Mouse (Mus musculus) neutrophil, adult 83 days (primary cell): ENCODE measurements around the gene Rnf43. TPM values are rescaled to one million over a fixed set of nuclear protein-coding genes. Genes with fewer than 3 reads are reported as not detected.

ENCODE experiments used
- total RNA-seq, 2 experiments: library from RNA; stranded (reverse); gene quantifications; one replicate each; pipeline ENCODE4 v1.2.4; 2023

The Rnf43 gene
- 1 to 10 TPM in 1 of 2 experiments, under 1 TPM in 1; 0.88 to 3.1 TPM for total RNA-seq

GRCm38 (mm10) chr11:87662407-87662806 is at the start of gene Rnf43:
Rnf43 (plus strand) TSS chr11:87662722.

GRCm38 (mm10) chr11:87616790-87617474 is 45.6 kb upstream of the Rnf43 start, which contains the start of gene Hsf5:
Hsf5 (plus strand) TSS chr11:87617164.

GRCm38 (mm10) chr11:87737175-87737740 is 74.7 kb downstream of the Rnf43 start, which contains the start of gene Supt4a:
Supt4a (plus strand) TSS chr11:87737552.

GRCm38 (mm10) chr11:87760301-87761081 is 98.0 kb downstream of the Rnf43 start, which contains the start of gene Tspoap1:
Tspoap1 (plus strand) TSS chr11:87760541.

Other genes starting within 250 kb of the Rnf43 start
- not detected for gene Gm11492, start 96.1 kb upstream of the Rnf43 start, total RNA-seq
- gene Sept4, start 93.8 kb upstream of the Rnf43 start, total RNA-seq = 1 to 10 TPM; 2.4 to 3.4 TPM
- gene Mtmr4, start 70.6 kb upstream of the Rnf43 start, total RNA-seq = 10 to 100 TPM; 22.0 to 25.0 TPM
- gene Hsf5, start 45.6 kb upstream of the Rnf43 start, total RNA-seq = under 1 TPM in 1 of 2 experiments, not detected in 1; 0.09 TPM
- gene Supt4a, start 74.8 kb downstream of the Rnf43 start, total RNA-seq = 100 to 1,000 TPM; 111 to 117 TPM
- gene Tspoap1, start 97.8 kb downstream of the Rnf43 start, total RNA-seq = 10 to 100 TPM; 22.2 to 23.4 TPM
- gene Mpo, start 130.9 kb downstream of the Rnf43 start, total RNA-seq = 100 to 1,000 TPM; 914 to 936 TPM
- gene Lpo, start 165.6 kb downstream of the Rnf43 start, total RNA-seq = not detected
- gene Mks1, start 190.5 kb downstream of the Rnf43 start, total RNA-seq = 1 to 10 TPM; 2.9 to 4.4 TPM
- 10 to 100 TPM; 16.1 to 58.8 TPM for gene Epx, start 212.8 kb downstream of the Rnf43 start, total RNA-seq
- not detected for gene Olfr462, start 229.5 kb downstream of the Rnf43 start, total RNA-seq
- gene Olfr463, start 234.7 kb downstream of the Rnf43 start, total RNA-seq = not detected